Mouse (Mus musculus): ENCODE measurements around the gene Bcl2l11. TPM values are rescaled to one million over a fixed set of nuclear protein-coding genes. Genes with fewer than 3 reads are reported as not detected.

The Bcl2l11 gene
- total and polyA plus RNA-seq, 2 experiments from 2014 or later = 5.1 to 6.5 TPM

- Histone ChIP-seq H3K4me3 (ENCODE audit: low read depth, low read length) (no peak overlapping the region), H3K4me1 (ENCODE audit: insufficient read depth, low read length) (no peaks in the 10 kb centered on the region; the same call in 1 of the 2 replicates), H3K9ac (replicated peaks; ENCODE audit: low read length, poor library complexity, severe bottlenecking) (no peak overlapping the region), H3K9me3 (ENCODE audit: low read length) (no peaks in the 10 kb centered on the region), H3K27ac (ENCODE audit: low read depth, low read length) (no peak overlapping the region), H3K4me2 (ENCODE audit: low read depth, low read length, poor library complexity, severe bottlenecking) (no peak overlapping the region), H3K27me3 (ENCODE audit: insufficient read depth, low read length) (no peaks in the 10 kb centered on the region), H3K36me3 (ENCODE audit: insufficient read depth, low read length) (no peaks in the 10 kb centered on the region)
- DNase-seq (ENCODE audit: low spot score) (no peak), ATAC-seq (ENCODE audit: low FRiP score) (no peak)
- 83% methylated on average over 11 of the region's 12 CpGs for WGBS
- no peak for TF ChIP-seq CTCF (IDR thresholded peaks at IDR 0.05)
These were observed 30.9 kb downstream of the Bcl2l11 start for GRCm38 (mm10) chr2:128156557-128157412.

- no peak overlapping the region for H3K4me2 ChIP-seq (ENCODE audit: low read depth, low read length, poor library complexity, severe bottlenecking)
- no peak for TF ChIP-seq CTCF (IDR thresholded peaks at IDR 0.05)
- no peaks in the 10 kb centered on the region for H3K36me3 ChIP-seq (ENCODE audit: insufficient read depth, low read length)
- no peaks in the 10 kb centered on the region for H3K4me1 ChIP-seq (ENCODE audit: insufficient read depth, low read length)
- H3K4me3 ChIP-seq (ENCODE audit: low read depth, low read length) = no peak overlapping the region
- WGBS = 69% methylated on average over 17 of the region's 17 CpGs
- no peak for ATAC-seq (ENCODE audit: low FRiP score)
- no peaks in the 10 kb centered on the region for H3K27me3 ChIP-seq (ENCODE audit: insufficient read depth, low read length)
- H3K9me3 ChIP-seq (ENCODE audit: low read length) = no peaks in the 10 kb centered on the region
- no peak overlapping the region for H3K27ac ChIP-seq (ENCODE audit: low read depth, low read length)
- peak; percentile 55 for DNase-seq (ENCODE audit: low spot score)
- no peak overlapping the region for H3K9ac ChIP-seq (replicated peaks; ENCODE audit: low read length, poor library complexity, severe bottlenecking)
These were observed 33.0 kb downstream of the Bcl2l11 start for GRCm38 (mm10) chr2:128158734-128159410.

DNA sequence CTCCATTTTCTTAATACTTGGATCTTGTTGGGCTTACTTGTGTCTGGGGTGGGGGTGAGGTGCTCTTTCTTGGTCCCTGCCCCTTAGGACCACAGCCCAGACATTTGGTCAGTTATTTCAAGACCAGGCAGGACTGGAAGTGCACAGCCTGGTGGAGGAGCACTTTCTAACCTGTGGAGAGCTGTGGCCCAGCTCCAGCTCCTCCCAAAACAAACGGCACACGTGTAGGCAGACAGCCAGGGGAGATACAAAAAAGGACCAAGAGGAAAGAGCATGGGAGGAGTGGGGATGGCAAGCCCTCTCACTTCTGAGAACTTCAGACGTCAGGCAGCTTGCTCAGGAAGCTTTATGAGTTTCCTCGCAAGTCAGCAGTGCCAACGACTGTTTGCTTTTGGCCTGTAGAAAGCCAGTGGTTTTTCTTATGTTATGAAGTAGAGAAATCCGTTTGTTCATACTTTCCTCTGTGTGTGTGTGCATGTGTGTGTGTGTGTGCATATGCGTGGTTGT, 33.8 kb downstream of the Bcl2l11 start:
- peak; percentile 1; the same call in 1 of the 2 replicates for TF ChIP-seq CTCF (IDR thresholded peaks at IDR 0.05)
- no peaks in the 10 kb centered on the region for H3K36me3 ChIP-seq (ENCODE audit: insufficient read depth, low read length)
- 74% methylated on average over 7 of the region's 7 CpGs for WGBS
- no peaks in the 10 kb centered on the region for H3K9me3 ChIP-seq (ENCODE audit: low read length)
- H3K4me3 ChIP-seq (ENCODE audit: low read depth, low read length) = no peak overlapping the region
- DNase-seq (ENCODE audit: low spot score) (no peak), ATAC-seq (ENCODE audit: low FRiP score) (no peak)
- H3K27ac ChIP-seq (ENCODE audit: low read depth, low read length) = no peak overlapping the region
- no peak overlapping the region for H3K9ac ChIP-seq (replicated peaks; ENCODE audit: low read length, poor library complexity, severe bottlenecking)
- H3K27me3 ChIP-seq (ENCODE audit: insufficient read depth, low read length) = no peaks in the 10 kb centered on the region
- no peaks in the 10 kb centered on the region for H3K4me1 ChIP-seq (ENCODE audit: insufficient read depth, low read length)
- H3K4me2 ChIP-seq (ENCODE audit: low read depth, low read length, poor library complexity, severe bottlenecking) = no peak overlapping the region

GRCm38 (mm10) chr2:128163177-128163576, 37.3 kb downstream of the Bcl2l11 start:
- Histone ChIP-seq H3K4me2 (ENCODE audit: low read depth, low read length, poor library complexity, severe bottlenecking) (no peak overlapping the region), H3K4me3 (ENCODE audit: low read depth, low read length) (no peak overlapping the region), H3K4me1 (ENCODE audit: insufficient read depth, low read length) (no peaks in the 10 kb centered on the region), H3K9ac (replicated peaks; ENCODE audit: low read length, poor library complexity, severe bottlenecking) (no peak overlapping the region), H3K9me3 (ENCODE audit: low read length) (no peaks in the 10 kb centered on the region), H3K27ac (ENCODE audit: low read depth, low read length) (no peak overlapping the region), H3K36me3 (ENCODE audit: insufficient read depth, low read length) (no peaks in the 10 kb centered on the region), H3K27me3 (ENCODE audit: insufficient read depth, low read length) (no peaks in the 10 kb centered on the region)
- no peak for TF ChIP-seq CTCF (IDR thresholded peaks at IDR 0.05)
- ATAC-seq (ENCODE audit: low FRiP score) = no peak
- WGBS = 84% methylated on average over 8 of the region's 8 CpGs
- no peak for DNase-seq (ENCODE audit: low spot score)

DNA sequence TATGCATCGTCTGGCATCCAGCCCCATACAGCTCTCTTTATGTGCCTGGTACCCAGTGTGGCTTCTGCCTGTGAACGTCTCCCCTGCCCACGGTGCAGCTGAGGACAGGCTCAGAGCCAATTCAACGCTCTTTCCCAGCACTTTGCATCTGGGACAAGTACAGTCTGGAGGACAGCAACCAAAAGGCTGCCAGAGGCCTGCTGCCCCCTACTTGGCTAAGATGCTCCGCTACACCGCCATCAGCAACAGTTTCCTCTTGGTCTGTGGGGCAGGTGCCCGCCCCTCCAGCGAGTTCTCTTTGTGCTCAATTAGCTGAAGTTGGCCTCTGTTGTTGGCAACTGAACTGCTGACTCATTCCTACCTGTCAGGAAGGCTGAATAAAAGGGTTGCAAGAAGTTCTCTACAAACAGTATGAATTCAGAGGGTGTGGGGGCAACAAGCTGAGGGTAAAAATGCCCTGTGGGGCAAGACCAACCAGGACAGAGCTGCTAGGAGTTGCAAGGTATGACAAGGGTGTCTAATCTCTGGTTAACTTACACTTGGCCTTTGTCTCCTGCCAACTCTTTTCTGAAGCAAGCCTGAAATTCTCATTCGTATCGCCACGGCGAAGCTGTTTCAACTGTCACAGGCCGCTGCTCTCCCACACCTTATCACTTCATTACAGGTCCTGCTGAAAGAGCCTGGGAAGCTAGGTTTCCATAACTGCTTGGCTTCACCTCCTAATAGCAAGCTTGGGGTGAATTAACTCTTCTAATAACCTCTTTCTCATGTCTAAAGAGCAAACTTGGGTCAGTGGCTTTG, 41.0 kb downstream of the Bcl2l11 start:
- no peaks in the 10 kb centered on the region for H3K36me3 ChIP-seq (ENCODE audit: insufficient read depth, low read length)
- no peak overlapping the region for H3K4me2 ChIP-seq (ENCODE audit: low read depth, low read length, poor library complexity, severe bottlenecking)
- H3K9ac ChIP-seq (replicated peaks; ENCODE audit: low read length, poor library complexity, severe bottlenecking) = no peak overlapping the region
- peak; percentile 16; the same call in 1 of the 2 replicates for TF ChIP-seq CTCF (IDR thresholded peaks at IDR 0.05)
- ATAC-seq (ENCODE audit: low FRiP score) (peak; percentile 23; the same call in 1 of the 2 replicates), DNase-seq (ENCODE audit: low spot score) (peak; percentile 74)
- no peak overlapping the region for H3K27ac ChIP-seq (ENCODE audit: low read depth, low read length)
- H3K4me1 ChIP-seq (ENCODE audit: insufficient read depth, low read length) = no peaks in the 10 kb centered on the region
- H3K4me3 ChIP-seq (ENCODE audit: low read depth, low read length) = no peak overlapping the region
- WGBS = 51% methylated on average over 13 of the region's 13 CpGs
- H3K9me3 ChIP-seq (ENCODE audit: low read length) = no peaks in the 10 kb centered on the region
- no peaks in the 10 kb centered on the region for H3K27me3 ChIP-seq (ENCODE audit: insufficient read depth, low read length)

Measured in midbrain, postnatal 0 days (tissue).